Mouse (Mus musculus) CD4-positive naive resting alpha-beta T cell, adult 76 days (primary cell): ENCODE measurements around the gene Gm13030. TPM values are rescaled to one million over a fixed set of nuclear protein-coding genes. Genes with fewer than 3 reads are reported as not detected.

Experiments
- total RNA-seq: library from RNA; stranded (reverse); gene quantifications from one replicate; pipeline ENCODE4 v1.2.4, GENCODE M21; 2023

Gm13030 gene
- total RNA-seq: not detected

DNA sequence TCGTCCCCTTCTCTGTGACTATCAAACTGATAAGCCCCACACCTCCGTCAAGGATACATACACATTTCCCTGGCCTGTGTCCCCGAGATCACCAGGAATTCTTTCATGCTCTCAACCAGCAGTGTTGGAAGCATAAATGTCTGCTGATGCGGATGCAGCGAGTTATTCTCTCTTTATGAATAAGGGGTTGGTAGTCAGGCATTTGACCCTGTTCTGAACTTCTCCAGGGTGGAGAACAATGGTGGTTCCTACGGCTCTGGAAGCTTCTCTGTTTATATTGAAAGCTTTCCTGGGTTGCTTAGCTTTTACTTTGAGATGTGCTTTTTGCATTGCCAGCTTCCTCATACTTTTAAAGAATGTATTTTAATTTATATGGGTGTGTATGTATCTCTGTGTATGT, at the start of gene Gm13030:
Gene Gm13030, minus strand, starts transcription at position 101 of the 400 bp plus-strand sequence.

DNA sequence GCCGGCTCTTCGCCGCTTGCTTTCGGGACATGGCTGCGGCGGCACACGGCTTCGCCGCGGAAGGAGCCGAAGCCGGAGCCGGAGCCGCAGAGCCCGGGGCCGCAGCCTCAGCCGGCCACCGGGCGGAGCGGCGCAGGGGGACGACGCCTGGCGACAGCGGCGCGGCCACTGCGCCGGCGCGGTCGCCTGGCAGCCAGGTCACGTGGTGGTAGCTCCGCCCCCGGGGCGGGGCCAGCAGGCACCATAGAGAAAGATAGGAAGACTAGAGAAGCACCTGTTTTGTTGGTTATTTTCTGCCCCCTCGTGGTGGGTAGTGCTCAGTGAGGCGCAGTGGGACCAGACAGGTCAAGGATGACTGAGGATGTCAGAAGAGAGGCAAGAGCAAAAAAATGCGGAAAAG, 40.0 kb upstream of the Gm13030 start, which contains the start of gene Otud3:
Gene Otud3, minus strand, starts transcription at position 149 of the 400 bp plus-strand sequence.

DNA sequence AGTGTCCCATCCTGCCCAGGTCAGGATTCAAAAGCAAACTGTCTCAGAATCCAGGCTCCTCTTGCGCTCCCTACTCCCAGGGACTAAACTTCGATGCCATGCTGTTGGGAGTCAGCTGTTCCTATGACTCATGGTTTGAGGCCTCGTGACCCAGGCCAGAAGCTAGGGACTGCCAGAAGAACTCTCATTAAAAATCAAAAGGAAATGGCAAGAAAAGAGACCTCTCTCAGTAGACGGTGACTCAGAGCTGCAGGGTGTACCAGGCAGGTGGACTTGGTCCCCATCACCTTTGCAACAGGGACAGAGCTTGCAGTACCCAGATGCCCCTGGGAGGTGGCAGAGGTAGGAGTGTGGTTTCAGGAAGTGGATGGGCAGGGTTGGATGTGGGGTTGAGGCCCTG, 4.0 kb upstream of the Gm13030 start, which contains the start of gene Pla2g2e:
Gene Pla2g2e, plus strand, starts transcription at position 212 of the 400 bp plus-strand sequence.

DNA sequence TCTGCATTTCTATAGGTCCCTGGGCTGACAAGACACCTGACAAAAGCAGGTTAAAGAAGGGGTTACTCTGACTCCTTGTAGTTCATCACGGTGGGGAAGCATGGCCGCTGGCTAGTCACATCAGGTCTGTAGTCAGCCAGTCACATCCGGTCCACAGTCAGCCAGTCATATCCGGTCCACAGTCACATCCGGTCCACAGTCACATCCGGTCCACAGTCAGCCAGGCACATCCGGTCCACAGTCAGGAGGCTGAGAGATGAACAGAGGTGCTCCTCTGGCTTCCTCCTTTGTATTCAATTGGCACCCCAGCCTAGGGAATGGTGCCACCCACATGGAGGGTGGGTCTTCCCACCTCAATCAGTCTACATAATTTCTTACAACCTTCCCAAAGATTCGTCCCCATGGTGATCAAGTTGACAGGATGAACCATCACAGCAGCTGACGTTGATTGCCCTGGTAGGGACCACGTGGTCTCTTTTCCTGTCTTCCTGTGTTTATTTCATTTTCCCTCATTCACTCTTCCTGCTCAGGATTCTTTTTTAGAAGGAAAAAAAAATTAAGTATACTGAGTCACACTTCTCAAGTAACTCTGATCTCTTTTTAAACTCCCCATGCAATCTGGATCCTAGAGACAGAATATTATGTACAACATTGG, 10.3 kb downstream of the Gm13030 start, which contains the start of gene Pla2g5:
Gene Pla2g5, minus strand, starts transcription at position 139 of the 655 bp plus-strand sequence.

Other genes with a start within 250 kb of the Gm13030 start
- gene Vwa5b1, start 238.1 kb downstream of the Gm13030 start, total RNA-seq: not detected
- not detected for gene Pla2g2c, start 149.2 kb downstream of the Gm13030 start, total RNA-seq
- not detected for gene Ubxn10, start 136.8 kb downstream of the Gm13030 start, total RNA-seq
- not detected for gene Pla2g2f, start 116.3 kb downstream of the Gm13030 start, total RNA-seq
- gene Pla2g2d, start 98.2 kb downstream of the Gm13030 start, total RNA-seq: 0.47 TPM
- gene Pla2g5, start 10.5 kb downstream of the Gm13030 start, total RNA-seq: not detected
- not detected for gene Pla2g2e, start 4.0 kb upstream of the Gm13030 start, total RNA-seq
- 7.4 TPM for gene Otud3, start 40.0 kb upstream of the Gm13030 start, total RNA-seq
- not detected for gene Rnf186, start 93.1 kb upstream of the Gm13030 start, total RNA-seq
- gene Tmco4, start 98.9 kb upstream of the Gm13030 start, total RNA-seq: 44.3 TPM
- gene Htr6, start 201.6 kb upstream of the Gm13030 start, total RNA-seq: not detected
- 0.41 TPM for gene Nbl1, start 219.0 kb upstream of the Gm13030 start, total RNA-seq